Mouse (Mus musculus) gastrocnemius, postnatal 14 days (tissue): ENCODE data around the gene Ear10. TPM values are rescaled to one million over a fixed set of nuclear protein-coding genes. Genes with fewer than 3 reads are reported as not detected.
"Not testable (repeated sequence)": the region's sequence is repeated elsewhere in the genome, so short reads cannot be mapped to it uniquely, and the experiment has no call there.

Experiments
- DNase-seq: peaks from one replicate; pipeline ENCODE4 v3.0.0; 2021; ENCODE audit warnings: mixed read lengths
- intact Hi-C: fragments of 180-260 bp; cut with DNase I; formaldehyde crosslinking; loops from one replicate; pipeline ENCODE4 v1.15.1; 2025; ENCODE audit warnings: low total_unique reads
- long read RNA-seq, 2 experiments: library from polyadenylated mRNA; stranded (forward); transcript quantifications; one replicate each; pipeline ENCODE4 v2.0.0; 2021
- total RNA-seq, 2 experiments: library from RNA; stranded (reverse); gene quantifications; 2 replicates each; pipeline ENCODE4 v1.2.3; 2021

Ear10 gene
- total RNA-seq, result not detected
- long read RNA-seq, experiment 1, result 0 reads
- long read RNA-seq, experiment 2, result 0 reads

- intact Hi-C loops, DNase-seq: not testable (repeated sequence)
Measured at GRCm38 (mm10) chr14:43923459-43923858, at the start of gene Ear10. Ear10 (minus strand) TSS chr14:43923559.

GRCm38 (mm10) chr14:43956769-43957168 lies 33.4 kb upstream of the Ear10 start, which contains the start of gene Ang5:
Ang5 (plus strand) TSS chr14:43957069.
- DNase-seq, intact Hi-C loops: not testable (repeated sequence)

GRCm38 (mm10) chr14:43955074-43955473 lies 31.7 kb upstream of the Ear10 start:
- intact Hi-C loops, DNase-seq: not testable (repeated sequence)

- DNase-seq, intact Hi-C loops: not testable (repeated sequence)
Measured at GRCm38 (mm10) chr14:43953382-43953781, 30.0 kb upstream of the Ear10 start.

GRCm38 (mm10) chr14:43933399-43933798 lies 10.0 kb upstream of the Ear10 start:
- DNase-seq, intact Hi-C loops: not testable (repeated sequence)

GRCm38 (mm10) chr14:43932991-43933390 lies 9.6 kb upstream of the Ear10 start:
- DNase-seq, result peak; percentile 3
- intact Hi-C loops, result not testable (repeated sequence)

- intact Hi-C loops, DNase-seq: not testable (repeated sequence)
Measured at GRCm38 (mm10) chr14:43925404-43925950, 2.1 kb upstream of the Ear10 start.

- intact Hi-C loops, result not testable (repeated sequence)
- peak; percentile 36 for DNase-seq
Measured at GRCm38 (mm10) chr14:43924688-43925403, 1.5 kb upstream of the Ear10 start, which contains the start of gene Gm8113. Gm8113 (plus strand) TSS chr14:43925390.

GRCm38 (mm10) chr14:43918214-43918613 lies 5.1 kb downstream of the Ear10 start:
- DNase-seq, intact Hi-C loops: not testable (repeated sequence)

GRCm38 (mm10) chr14:43898577-43898976 lies 24.8 kb downstream of the Ear10 start:
- DNase-seq, intact Hi-C loops: not testable (repeated sequence)

- intact Hi-C loops, DNase-seq: not testable (repeated sequence)
Measured at GRCm38 (mm10) chr14:43895357-43895756, 28.0 kb downstream of the Ear10 start.

- DNase-seq, intact Hi-C loops: not testable (repeated sequence)
Measured at GRCm38 (mm10) chr14:43891288-43891687, 32.1 kb downstream of the Ear10 start.

- DNase-seq, intact Hi-C loops: not testable (repeated sequence)
Measured at GRCm38 (mm10) chr14:43886235-43886634, 37.1 kb downstream of the Ear10 start.

GRCm38 (mm10) chr14:43879966-43880545 lies 43.3 kb downstream of the Ear10 start:
- intact Hi-C loops, DNase-seq: not testable (repeated sequence)

GRCm38 (mm10) chr14:43877789-43878188 lies 45.6 kb downstream of the Ear10 start:
- intact Hi-C loops, DNase-seq: not testable (repeated sequence)

GRCm38 (mm10) chr14:43875417-43875816 lies 47.9 kb downstream of the Ear10 start, which contains the start of gene Ear1:
Ear1 (minus strand) TSS chr14:43875517.
- intact Hi-C loops, DNase-seq: not testable (repeated sequence)

- DNase-seq, intact Hi-C loops: not testable (repeated sequence)
Measured at GRCm38 (mm10) chr14:43874862-43875261, 48.5 kb downstream of the Ear10 start.
